Mouse (Mus musculus): ENCODE measurements around the gene Pkhd1. TPM values are rescaled to one million over a fixed set of nuclear protein-coding genes. Genes with fewer than 3 reads are reported as not detected.
A peak's percentile ranks its signal among the peaks of the same experiment; 100 is the strongest.
"Not testable (repeated sequence)": the region's sequence is repeated elsewhere in the genome, so short reads cannot be mapped to it uniquely, and the experiment has no call there.

Pkhd1 gene
- polyA plus RNA-seq, 1 experiment, result 1.1 TPM

DNA sequence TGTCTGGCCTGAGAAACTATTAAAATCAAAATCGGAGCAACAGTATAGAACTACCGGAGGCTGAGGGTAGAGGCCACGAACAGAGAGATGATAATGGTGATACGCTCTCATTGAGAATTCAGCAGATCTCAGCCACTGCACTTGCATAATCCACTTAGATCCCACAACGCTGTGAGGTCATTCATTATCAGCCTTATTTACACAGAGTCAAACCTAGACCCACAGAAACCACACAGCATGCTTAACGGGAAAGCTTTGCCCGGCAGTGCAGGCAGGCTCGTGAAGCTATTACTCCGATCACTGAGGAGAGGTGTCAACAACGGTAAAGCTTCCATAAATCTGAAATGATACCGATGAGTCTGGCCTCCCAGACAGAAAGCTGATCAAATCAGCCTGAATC, 147.1 kb downstream of the Pkhd1 start:
- Histone ChIP-seq H3ac (ENCODE audit: control insufficient read depth, insufficient read length) (no peak overlapping the region), H3K4me3 (no peak overlapping the region), H3K4me2 (ENCODE audit: low read depth) (no peak overlapping the region), H3K36me3 (ENCODE audit: control insufficient read depth, insufficient read depth) (no peaks in the 10 kb centered on the region), H3K79me2 (ENCODE audit: control insufficient read depth, insufficient read depth) (no peaks in the 10 kb centered on the region), H3K27me3 (ENCODE audit: control insufficient read depth, insufficient read depth, insufficient read length) (no peaks in the 10 kb centered on the region)
- TF ChIP-seq TCF3 (IDR thresholded peaks at IDR 0.05; ENCODE audit: insufficient read length, low read depth) (no peak), SRF (IDR thresholded peaks at IDR 0.05; ENCODE audit: control insufficient read depth, insufficient read length, low read depth) (no peak), CEBPB (IDR thresholded peaks at IDR 0.05; ENCODE audit: insufficient read depth, poor library complexity, severe bottlenecking) (no peak), POLR2A (IDR thresholded peaks at IDR 0.05; ENCODE audit: insufficient read length, low read depth) (no peak), E2F4 (IDR thresholded peaks at IDR 0.05; ENCODE audit: insufficient read depth) (no peak), MYOD1 (IDR thresholded peaks at IDR 0.05; ENCODE audit: control insufficient read depth in 1 of 3, insufficient read length in 2 of 3, low read depth in 2 of 3) (no peak), MYOG (IDR thresholded peaks at IDR 0.05; ENCODE audit: control insufficient read depth in 1 of 3, insufficient read depth in 1 of 3, insufficient read length in 2 of 3, low read depth in 2 of 3) (no peak), USF1 (IDR thresholded peaks at IDR 0.05; ENCODE audit: low read depth) (no peak), POLR2AphosphoS2 (IDR thresholded peaks at IDR 0.05; ENCODE audit: insufficient read length, low read depth) (no peak)

DNA sequence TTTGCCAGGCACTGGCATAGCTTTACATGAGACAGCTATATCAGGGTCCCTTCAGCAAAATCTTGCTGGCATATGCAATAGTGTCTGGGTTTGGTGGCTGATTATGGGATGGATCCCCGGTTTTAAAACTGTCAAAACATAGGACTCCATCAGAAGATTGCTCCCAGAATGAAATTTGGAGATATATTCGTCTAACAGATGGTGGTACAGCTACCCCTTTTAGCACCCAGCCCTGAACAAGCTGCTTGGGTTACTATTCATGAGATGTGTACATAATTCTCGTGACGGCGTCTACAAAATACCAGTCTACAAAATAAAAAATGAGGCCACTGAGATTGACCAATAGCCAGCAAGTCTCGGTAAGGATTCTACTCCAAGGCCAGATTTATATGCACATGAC, 147.5 kb downstream of the Pkhd1 start:
- TF ChIP-seq USF1 (IDR thresholded peaks at IDR 0.05; ENCODE audit: low read depth) (no peak), REST (IDR thresholded peaks at IDR 0.05; ENCODE audit: insufficient read depth, insufficient read length) (no peak), TCF12 (IDR thresholded peaks at IDR 0.05; ENCODE audit: insufficient read depth, poor library complexity, severe bottlenecking) (no peak), TCF3 (IDR thresholded peaks at IDR 0.05; ENCODE audit: insufficient read length, low read depth) (no peak), POLR2A (IDR thresholded peaks at IDR 0.05; ENCODE audit: insufficient read length, low read depth) (no peak), MYOD1 (IDR thresholded peaks at IDR 0.05; ENCODE audit: control insufficient read depth in 1 of 3, insufficient read length in 2 of 3, low read depth in 2 of 3) (no peak), MAX (IDR thresholded peaks at IDR 0.05; ENCODE audit: low read depth) (no peak), MYOG (IDR thresholded peaks at IDR 0.05; ENCODE audit: control insufficient read depth in 1 of 3, insufficient read depth in 1 of 3, insufficient read length in 2 of 3, low read depth in 2 of 3) (no peak)
- Histone ChIP-seq H3K4me3 (no peak overlapping the region), H3K79me2 (ENCODE audit: control insufficient read depth, insufficient read depth) (no peaks in the 10 kb centered on the region)

DNA sequence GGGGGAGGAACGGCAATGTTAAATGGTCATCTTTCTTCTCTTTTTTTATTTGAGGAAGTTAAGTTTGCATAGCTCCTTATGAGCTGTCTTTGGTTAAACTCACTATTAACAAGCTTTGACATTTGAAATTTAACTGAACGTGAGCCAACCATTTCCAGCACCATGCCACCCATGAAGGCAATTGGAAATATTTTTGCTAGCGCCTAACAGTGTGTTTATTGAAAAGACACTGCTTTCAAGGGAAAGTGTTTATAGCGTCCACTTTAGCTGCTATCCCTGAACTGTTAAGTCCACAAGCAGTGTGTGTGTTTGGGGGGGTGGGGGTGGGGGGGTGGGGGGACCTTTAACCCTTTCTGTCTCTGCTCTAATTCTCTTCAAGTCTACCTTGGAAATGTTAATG, 151.4 kb downstream of the Pkhd1 start:
- Histone ChIP-seq H3K27me3 (ENCODE audit: control insufficient read depth, insufficient read depth, insufficient read length) (no peaks in the 10 kb centered on the region), H3K36me3 (ENCODE audit: control insufficient read depth, insufficient read depth) (no peaks in the 10 kb centered on the region), H3K79me2 (ENCODE audit: control insufficient read depth, insufficient read depth) (no peaks in the 10 kb centered on the region), H3K4me3 (no peak overlapping the region), H3K4me2 (ENCODE audit: low read depth) (no peak overlapping the region), H3ac (ENCODE audit: control insufficient read depth, insufficient read length) (no peak overlapping the region)
- TF ChIP-seq E2F4 (IDR thresholded peaks at IDR 0.05; ENCODE audit: insufficient read depth) (no peak), MYOD1 (IDR thresholded peaks at IDR 0.05; ENCODE audit: control insufficient read depth in 1 of 3, insufficient read length in 2 of 3, low read depth in 2 of 3) (no peak), TCF12 (IDR thresholded peaks at IDR 0.05; ENCODE audit: insufficient read depth, poor library complexity, severe bottlenecking) (no peak), POLR2A (IDR thresholded peaks at IDR 0.05; ENCODE audit: insufficient read length, low read depth) (no peak), USF1 (IDR thresholded peaks at IDR 0.05; ENCODE audit: low read depth) (no peak), MAX (IDR thresholded peaks at IDR 0.05; ENCODE audit: low read depth) (no peak), SRF (IDR thresholded peaks at IDR 0.05; ENCODE audit: control insufficient read depth, insufficient read length, low read depth) (no peak), POLR2AphosphoS2 (IDR thresholded peaks at IDR 0.05; ENCODE audit: insufficient read length, low read depth) (no peak), TCF3 (IDR thresholded peaks at IDR 0.05; ENCODE audit: insufficient read length, low read depth) (no peak), CEBPB (IDR thresholded peaks at IDR 0.05; ENCODE audit: insufficient read depth, poor library complexity, severe bottlenecking) (no peak), MYOG (IDR thresholded peaks at IDR 0.05; ENCODE audit: control insufficient read depth in 1 of 3, insufficient read depth in 1 of 3, insufficient read length in 2 of 3, low read depth in 2 of 3) (no peak), REST (IDR thresholded peaks at IDR 0.05; ENCODE audit: insufficient read depth, insufficient read length) (no peak)

More for the DNA sequence above, 147.5 kb downstream of the Pkhd1 start:
- H3K4me2 ChIP-seq (ENCODE audit: low read depth), result no peak overlapping the region
- no peak overlapping the region for H3ac ChIP-seq (ENCODE audit: control insufficient read depth, insufficient read length)
- no peaks in the 10 kb centered on the region for H3K27me3 ChIP-seq (ENCODE audit: control insufficient read depth, insufficient read depth, insufficient read length)
- H3K36me3 ChIP-seq (ENCODE audit: control insufficient read depth, insufficient read depth), result no peaks in the 10 kb centered on the region

DNA sequence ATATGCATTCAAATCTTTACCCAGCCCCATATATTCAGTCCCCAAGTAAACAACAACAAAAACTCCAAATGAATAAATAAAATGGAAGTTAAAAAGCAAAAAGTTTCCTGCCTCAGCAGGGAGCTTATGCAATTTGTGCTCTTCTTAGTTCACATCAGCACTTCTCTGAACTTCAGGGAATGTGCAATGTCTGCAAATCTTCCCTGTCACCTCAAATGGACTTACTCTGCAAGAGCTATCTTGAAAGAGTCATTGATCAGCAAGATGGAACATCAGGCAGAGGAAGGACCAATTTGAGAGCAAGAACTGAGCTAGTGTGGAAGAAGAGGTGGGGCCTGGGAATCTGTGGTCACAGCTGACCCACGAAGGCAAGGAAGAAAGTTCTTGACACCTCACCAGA, 163.2 kb downstream of the Pkhd1 start:
- TF ChIP-seq TCF12 (IDR thresholded peaks at IDR 0.05; ENCODE audit: insufficient read depth, poor library complexity, severe bottlenecking) (no peak), POLR2A (IDR thresholded peaks at IDR 0.05; ENCODE audit: insufficient read length, low read depth) (no peak)
- H3K36me3 ChIP-seq (ENCODE audit: control insufficient read depth, insufficient read depth), result no peaks in the 10 kb centered on the region
- no peaks in the 10 kb centered on the region for H3K79me2 ChIP-seq (ENCODE audit: control insufficient read depth, insufficient read depth)
- H3ac ChIP-seq (ENCODE audit: control insufficient read depth, insufficient read length), result no peak overlapping the region
- H3K4me2 ChIP-seq (ENCODE audit: low read depth), result no peak overlapping the region
- H3K27me3 ChIP-seq (ENCODE audit: control insufficient read depth, insufficient read depth, insufficient read length), result no peaks in the 10 kb centered on the region
- H3K4me3 ChIP-seq, result no peak overlapping the region

- no peaks in the 10 kb centered on the region for H3K79me2 ChIP-seq (ENCODE audit: control insufficient read depth, insufficient read depth)
- no peaks in the 10 kb centered on the region for H3K36me3 ChIP-seq (ENCODE audit: control insufficient read depth, insufficient read depth)
- no peak overlapping the region for H3ac ChIP-seq (ENCODE audit: control insufficient read depth, insufficient read length)
- no peaks in the 10 kb centered on the region for H3K27me3 ChIP-seq (ENCODE audit: control insufficient read depth, insufficient read depth, insufficient read length)
- TF ChIP-seq USF1 (IDR thresholded peaks at IDR 0.05; ENCODE audit: low read depth), result no peak
- TF ChIP-seq POLR2A (IDR thresholded peaks at IDR 0.05; ENCODE audit: insufficient read length, low read depth), result no peak
- no peak for TF ChIP-seq MAX (IDR thresholded peaks at IDR 0.05; ENCODE audit: low read depth)
- no peak for TF ChIP-seq E2F4 (IDR thresholded peaks at IDR 0.05; ENCODE audit: insufficient read depth)
- no peak for TF ChIP-seq CEBPB (IDR thresholded peaks at IDR 0.05; ENCODE audit: insufficient read depth, poor library complexity, severe bottlenecking)
- no peak for TF ChIP-seq SRF (IDR thresholded peaks at IDR 0.05; ENCODE audit: control insufficient read depth, insufficient read length, low read depth)
- no peak for TF ChIP-seq MYOG (IDR thresholded peaks at IDR 0.05; ENCODE audit: control insufficient read depth in 1 of 3, insufficient read depth in 1 of 3, insufficient read length in 2 of 3, low read depth in 2 of 3)
- no peak for TF ChIP-seq TCF12 (IDR thresholded peaks at IDR 0.05; ENCODE audit: insufficient read depth, poor library complexity, severe bottlenecking)
- no peak for TF ChIP-seq MYOD1 (IDR thresholded peaks at IDR 0.05; ENCODE audit: control insufficient read depth in 1 of 3, insufficient read length in 2 of 3, low read depth in 2 of 3)
- TF ChIP-seq TCF3 (IDR thresholded peaks at IDR 0.05; ENCODE audit: insufficient read length, low read depth), result no peak
- no peak for TF ChIP-seq REST (IDR thresholded peaks at IDR 0.05; ENCODE audit: insufficient read depth, insufficient read length)
- no peak for TF ChIP-seq POLR2AphosphoS2 (IDR thresholded peaks at IDR 0.05; ENCODE audit: insufficient read length, low read depth)
- H3K4me3 ChIP-seq, result no peak overlapping the region
- H3K4me2 ChIP-seq (ENCODE audit: low read depth), result peak overlapping the region; percentile 43
These were observed 167.8 kb downstream of the Pkhd1 start for GRCm38 (mm10) chr1:20450074-20450473.

DNA sequence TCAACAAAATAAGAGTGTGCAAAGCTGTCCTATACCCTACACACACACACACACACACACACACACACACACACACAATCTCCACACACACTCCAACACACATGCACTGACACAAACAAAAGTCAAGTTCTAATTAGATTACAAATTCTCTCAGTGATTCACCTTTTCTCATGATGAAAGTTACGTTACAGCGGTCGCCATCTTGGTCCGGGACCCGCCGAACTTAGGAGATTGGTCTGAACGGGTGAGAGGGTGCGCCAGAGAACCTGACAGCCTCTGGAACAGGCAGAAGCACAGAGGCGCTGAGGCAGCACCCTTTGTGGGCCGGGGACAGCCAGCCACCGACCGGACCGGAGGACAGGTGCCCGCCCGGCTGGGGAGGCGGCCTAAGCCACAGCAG, 185.8 kb downstream of the Pkhd1 start:
- not testable (repeated sequence) for H3K79me2 ChIP-seq (ENCODE audit: control insufficient read depth, insufficient read depth); H3K4me3 ChIP-seq; H3K4me2 ChIP-seq (ENCODE audit: low read depth); H3ac ChIP-seq (ENCODE audit: control insufficient read depth, insufficient read length); H3K27me3 ChIP-seq (ENCODE audit: control insufficient read depth, insufficient read depth, insufficient read length); H3K36me3 ChIP-seq (ENCODE audit: control insufficient read depth, insufficient read depth)
